Mouse (Mus musculus) right cerebral cortex, adult 2 months (tissue): ENCODE data around the gene Rmdn2.
A peak's percentile ranks its signal among the peaks of the same experiment; 100 is the strongest.

ENCODE experiments used
- DNase-seq, 2 experiments: peaks; one replicate each; pipeline ENCODE4 v3.0.0; 2021 to 2022; ENCODE audit warnings: low spot score in 2 of 2

The Rmdn2 gene

DNA sequence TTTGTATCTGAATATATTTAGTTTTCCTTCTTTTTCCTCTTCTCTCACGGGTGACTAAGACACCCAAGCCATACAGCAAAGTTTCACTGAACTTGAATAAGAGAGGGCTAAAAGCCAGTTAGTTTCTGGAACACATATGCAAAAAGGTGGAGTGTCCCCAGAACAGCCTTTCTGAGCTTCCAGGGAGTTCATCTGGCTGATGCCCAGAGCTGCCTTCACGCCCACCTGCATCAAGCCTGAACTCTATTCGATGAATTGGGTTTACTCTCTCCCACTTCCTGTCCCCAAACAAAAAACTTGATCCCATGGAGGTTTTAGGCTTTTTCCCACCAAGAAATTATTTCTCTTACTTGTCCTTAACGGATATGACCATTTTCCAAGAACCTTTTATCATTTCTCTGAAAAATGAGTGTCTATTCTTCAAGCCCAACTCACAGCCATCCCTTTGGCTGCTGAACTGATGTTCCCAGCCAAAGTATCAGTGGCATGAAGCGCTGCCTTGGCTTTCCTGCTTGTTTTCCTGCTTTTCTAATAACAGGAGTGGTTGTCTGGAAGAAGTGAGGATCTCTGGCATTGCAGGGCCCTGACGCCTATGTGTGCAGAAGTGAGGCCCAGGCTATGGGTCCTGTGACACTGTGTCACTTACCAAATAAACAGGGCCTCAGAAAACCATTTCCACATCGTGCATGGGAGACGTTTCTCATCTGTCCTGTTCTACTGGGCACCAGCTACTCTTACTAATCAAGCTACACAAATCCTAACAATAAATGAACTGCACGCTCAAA, 94.2 kb downstream of the Rmdn2 start:
- DNase-seq, result no peak

DNA sequence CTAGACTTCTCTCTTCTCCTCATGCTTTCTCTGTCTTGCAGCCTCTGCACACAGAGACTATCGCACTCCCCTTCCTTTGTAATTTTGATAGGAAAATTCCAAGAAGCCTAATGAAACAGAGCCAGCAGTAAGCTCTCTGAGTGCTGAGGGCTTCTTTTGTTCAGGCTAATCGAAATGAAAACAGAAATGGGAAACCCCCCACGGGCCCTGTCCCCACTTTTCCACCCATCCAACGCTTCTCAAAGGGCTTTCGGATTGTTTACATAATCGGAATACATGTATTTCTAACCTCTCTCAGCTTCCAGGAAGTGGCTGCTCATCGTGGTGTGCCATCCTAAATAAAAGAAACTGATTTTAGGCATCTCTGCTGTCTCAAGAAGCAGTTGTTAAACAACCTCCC, 96.5 kb downstream of the Rmdn2 start:
- DNase-seq, result no peak

DNA sequence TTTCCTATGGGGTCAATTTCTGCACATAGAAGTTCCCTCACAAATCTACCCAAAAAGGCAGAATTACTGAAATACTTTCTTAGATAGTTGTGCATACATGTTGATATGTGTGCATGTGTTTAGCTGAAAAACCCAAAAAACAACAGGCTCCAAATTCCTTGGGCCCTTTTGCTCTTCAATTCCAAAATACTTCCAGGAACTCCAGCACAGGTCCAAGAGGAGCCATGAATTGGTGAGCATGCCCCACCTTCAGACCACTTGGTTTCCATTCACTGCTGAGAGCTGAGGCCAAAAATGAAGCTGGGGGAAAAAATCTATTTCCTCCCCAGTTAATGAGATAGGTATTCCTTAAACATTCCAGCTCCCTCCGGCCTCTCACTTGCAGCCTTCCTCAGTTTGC, 98.1 kb downstream of the Rmdn2 start:
- DNase-seq, result no peak

DNA sequence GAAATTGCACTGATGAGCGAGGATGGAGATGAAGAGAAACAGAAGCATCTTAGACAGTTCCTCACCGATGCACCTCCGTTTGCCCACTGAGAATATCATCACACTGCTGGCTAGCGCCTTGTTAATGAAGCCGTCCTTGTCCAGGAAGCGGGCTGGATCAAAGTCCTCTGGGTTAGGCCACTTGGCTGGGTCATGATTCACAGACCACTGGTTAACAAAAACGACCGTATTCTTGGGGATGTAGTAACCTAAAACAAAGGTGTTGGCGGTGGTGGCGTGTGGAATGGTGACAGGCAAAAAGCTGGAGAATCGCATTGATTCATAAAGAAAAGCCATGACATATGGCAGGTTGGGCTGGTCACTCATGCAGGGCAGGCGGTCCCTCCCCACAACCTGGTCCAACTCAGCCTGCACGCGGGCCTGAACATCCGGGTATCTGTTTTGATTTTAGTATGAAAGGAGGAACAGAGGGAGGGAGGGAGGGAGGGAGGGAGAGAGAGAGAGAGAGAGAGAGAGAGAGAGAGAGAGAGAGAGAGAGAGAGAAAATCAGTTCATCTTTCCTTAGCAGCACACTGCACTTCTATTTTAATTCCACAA, 98.7 kb downstream of the Rmdn2 start:
- DNase-seq, result no peak

DNA sequence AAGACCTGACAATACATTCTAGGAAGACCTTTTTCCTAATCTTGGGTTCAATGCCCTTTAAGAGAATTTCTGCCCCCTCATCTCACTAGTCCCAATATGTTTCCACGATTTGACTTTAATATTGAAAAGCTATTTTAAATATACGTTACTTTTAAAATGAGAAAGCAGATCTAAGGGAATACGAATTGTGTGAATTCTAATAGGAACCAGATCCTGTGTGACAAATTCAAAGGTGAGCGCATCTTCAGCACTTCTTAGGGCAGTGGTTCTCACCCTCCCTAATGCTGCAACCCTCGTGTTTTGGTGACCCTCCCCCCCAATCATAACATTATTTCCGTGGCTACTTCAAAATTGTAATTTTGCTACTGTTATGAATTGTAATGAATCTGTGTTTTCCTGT, 100.3 kb downstream of the Rmdn2 start:
- DNase-seq, result no peak

DNA sequence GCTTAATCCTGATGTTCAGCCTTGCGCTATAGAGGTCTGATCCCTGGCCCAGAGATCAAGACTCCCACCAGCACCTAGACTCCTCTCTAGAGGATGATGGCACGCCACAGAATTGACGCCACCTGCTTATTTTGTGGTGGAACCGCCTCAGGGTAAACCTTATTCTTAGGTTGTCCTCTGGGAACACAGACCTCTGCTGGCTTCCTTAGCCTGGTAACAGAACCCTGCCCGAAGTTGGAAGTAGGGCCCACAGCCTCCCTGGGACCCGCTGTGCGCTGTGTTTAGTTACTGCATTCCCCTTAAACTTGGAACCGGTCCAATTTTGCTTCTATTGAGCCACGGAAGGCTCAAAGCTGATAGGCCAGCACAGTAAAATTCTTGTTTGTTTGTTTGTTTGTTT, 100.9 kb downstream of the Rmdn2 start:
- DNase-seq, result no peak

DNA sequence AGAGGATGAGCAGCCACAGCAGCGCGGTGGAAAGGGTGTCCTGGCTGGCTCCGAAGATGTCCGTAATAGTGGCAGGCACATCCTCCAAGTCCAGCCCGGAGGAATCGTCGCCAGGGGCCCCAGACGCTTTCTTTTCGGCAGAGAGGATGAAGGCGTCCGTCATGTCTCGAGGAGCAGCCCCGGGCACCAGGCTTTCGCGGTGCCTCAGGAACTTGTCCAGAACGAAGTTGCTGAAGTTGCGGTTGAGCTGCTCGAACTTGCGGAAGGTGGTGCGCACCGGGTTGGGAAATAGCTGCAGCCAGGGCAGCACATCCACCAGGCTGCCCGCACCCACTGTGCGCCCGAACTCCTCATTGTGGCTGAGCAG, 101.6 kb downstream of the Rmdn2 start:
- no peak for DNase-seq

DNA sequence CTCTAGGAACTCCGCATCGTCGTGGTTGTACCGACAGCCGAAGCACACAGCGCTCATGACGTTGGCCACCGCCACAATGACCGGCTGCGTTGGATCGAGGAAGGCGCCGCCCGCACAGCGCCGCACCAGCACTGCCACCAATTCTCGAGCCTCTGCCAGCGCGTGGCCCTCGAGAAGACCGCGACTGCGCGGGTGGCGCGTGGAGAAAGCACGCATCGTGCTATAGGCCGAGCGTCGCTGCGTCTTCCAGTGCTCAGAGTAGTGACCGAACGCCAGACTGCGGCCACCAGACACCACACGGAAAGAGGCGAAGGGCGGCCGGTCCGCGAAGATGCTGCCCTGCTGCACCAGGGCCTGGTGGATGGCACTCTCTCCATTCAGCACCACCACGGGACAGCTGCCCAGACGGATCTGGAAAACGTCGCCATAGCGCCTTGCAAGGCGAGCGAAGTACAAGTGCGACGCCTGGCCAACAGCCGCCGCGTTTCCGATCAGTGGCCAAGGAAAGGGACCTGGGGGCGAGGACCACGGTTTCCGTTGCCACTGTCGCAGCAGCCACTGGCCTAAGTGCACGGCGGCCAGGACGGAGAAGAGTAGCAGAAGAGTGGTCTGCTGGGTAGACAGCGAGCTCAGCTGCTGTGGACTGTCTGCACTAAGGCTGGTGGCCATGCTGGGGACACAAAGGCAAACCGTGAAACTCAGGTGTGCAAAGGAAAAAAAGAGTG, 102.1 kb downstream of the Rmdn2 start:
- peak; percentile 21 to 22 for DNase-seq

DNA sequence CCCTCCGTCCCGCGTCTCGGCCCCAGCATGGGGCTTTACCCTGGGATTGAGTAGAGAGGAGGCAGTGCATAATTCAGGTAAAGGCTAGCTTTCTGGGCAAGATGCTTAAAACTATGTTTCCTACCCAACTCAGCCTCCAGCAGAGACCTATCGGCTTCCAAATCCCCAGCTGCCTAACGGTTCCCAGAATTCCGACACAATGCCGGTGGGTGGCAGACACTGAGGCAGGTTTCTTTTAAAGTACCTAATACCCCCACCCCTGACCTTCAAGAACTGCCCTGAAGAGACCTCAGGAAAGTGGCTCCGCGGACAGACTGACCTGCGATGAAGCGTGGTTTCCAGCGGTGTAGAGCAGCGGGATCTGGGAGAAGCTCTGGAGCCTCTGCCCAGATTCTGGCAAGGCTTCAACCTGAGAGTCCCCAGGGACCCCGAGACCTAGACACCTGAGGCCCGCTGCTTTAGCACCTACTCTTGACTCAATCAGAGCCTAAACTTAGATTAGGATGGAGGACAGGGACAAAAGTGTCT, 102.8 kb downstream of the Rmdn2 start:
- DNase-seq, result no peak

DNA sequence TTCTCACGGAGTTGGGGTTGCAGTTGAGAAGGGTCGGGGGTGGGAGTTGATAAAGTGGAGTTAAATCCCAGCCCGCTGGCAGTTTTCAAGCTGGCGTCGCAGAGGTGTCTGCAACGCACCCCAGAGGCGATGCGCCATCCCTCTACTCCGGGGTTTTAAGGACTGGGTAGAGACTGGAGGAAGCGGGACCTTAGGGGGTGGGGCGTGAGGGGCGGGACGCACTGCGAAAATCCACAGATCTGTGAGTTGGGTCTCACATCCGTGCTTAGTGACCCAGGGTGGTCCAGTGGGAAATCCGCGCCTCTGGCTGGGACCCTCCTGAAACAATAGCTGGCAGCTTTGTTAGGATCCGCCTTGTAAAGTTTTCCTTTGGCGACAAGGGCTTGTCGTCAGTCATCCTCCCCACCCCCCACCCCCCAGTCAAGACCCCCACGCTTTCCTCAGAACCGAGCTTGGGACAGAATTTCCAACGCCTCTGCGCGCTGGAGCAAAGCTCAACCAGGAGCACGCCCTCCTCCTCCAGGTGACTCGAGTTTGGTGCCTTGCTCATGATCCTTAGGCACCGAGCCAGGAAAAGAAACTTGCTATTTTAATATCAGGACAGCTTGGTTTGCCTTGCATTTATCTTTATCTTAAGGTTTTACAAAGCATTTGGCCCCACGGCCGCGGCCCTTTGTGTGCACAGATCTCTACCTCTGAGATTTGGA, 103.4 kb downstream of the Rmdn2 start, which contains the start of gene Cyp1b1:
Cyp1b1 (minus strand) TSS at position 131 of the 707 bp plus-strand sequence.
- DNase-seq, result no peak

DNA sequence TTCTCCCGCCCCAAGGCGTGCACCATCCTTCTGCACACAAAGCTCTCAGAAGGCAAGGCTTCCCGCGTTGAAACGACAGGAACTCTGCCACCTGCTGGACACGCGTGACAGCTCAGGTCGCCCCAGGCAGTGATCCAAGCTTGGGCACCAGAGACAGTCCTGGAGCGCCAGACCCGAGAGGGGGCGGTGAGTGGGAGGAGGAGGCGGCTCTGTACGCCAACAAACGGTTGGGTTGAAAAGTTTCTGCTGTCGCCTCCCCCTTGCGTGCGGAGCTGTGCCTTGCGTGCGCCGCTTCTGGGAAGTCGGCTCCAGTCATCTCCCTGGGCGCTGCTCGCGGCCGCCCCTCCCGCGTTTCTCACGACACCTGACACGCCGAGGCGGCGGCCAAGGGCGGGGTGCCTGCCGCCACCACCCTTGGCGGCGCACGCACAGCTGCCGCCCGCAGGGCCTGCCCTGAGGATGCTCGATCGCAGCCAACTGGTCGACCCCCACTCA, 104.0 kb downstream of the Rmdn2 start:
- peak; percentile 87 to 89 for DNase-seq

DNA sequence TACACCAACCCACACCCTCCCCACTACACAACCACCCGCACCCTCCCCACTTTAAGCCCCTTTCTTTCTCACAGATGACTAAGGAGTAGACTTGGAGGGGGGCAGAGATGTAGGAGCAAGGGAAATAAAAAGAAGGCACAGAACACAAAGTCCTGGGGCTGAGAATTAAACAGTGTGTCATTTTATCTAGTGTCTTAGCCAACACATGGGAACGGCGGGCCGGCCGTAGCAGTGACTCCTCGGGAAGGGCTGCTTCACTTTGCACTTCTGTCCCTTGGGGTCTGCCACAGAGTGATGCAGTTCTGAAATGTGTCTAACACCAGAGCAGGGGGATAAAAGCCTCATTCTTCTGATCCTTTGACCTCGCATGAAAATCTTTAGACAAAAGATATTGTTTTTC, 109.0 kb downstream of the Rmdn2 start:
- DNase-seq, result no peak

DNA sequence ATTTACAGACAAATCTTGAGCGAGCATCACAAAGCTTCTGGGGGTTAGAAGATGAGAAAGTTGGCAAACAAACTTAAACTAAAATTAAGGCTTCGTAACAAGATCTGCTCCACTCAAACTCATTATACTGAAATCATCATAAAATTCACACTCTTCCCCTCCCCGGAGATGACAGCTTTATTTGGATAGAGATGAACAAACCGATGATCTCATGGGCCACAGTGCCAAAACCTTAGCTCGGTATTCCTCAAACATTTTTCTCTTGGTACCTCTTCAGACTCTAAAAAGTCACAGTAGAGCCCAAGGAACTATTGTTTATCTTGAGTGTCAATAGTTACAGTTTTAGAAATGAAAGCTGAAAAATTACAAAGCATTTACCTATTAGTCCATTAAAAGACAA, 115.0 kb downstream of the Rmdn2 start:
- no peak for DNase-seq

DNA sequence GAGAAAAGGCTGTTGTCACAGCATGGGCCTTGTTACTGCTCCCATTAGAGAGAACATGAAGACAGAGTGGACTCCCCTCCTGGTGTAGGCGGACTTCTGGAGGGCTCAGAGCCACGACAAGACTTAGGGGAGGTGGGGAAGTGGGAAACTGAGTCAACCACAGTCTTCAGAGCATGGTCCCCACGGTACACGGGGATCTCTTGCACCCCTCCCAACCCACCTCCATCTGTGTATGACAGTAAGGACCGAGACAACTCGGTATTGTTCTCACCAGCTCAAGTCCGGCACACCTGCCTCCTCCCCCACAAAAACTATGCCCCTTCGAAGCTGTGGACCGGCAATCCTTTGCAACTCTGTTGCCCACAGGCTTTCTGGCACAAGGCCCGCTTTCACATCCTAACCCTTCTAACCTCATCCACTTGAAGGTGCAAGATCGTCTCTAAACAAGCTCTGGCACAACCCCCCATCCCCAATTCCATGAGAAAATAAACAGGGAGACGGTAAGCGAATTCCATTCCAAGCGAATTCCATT, 116.5 kb downstream of the Rmdn2 start:
- DNase-seq, result no peak

DNA sequence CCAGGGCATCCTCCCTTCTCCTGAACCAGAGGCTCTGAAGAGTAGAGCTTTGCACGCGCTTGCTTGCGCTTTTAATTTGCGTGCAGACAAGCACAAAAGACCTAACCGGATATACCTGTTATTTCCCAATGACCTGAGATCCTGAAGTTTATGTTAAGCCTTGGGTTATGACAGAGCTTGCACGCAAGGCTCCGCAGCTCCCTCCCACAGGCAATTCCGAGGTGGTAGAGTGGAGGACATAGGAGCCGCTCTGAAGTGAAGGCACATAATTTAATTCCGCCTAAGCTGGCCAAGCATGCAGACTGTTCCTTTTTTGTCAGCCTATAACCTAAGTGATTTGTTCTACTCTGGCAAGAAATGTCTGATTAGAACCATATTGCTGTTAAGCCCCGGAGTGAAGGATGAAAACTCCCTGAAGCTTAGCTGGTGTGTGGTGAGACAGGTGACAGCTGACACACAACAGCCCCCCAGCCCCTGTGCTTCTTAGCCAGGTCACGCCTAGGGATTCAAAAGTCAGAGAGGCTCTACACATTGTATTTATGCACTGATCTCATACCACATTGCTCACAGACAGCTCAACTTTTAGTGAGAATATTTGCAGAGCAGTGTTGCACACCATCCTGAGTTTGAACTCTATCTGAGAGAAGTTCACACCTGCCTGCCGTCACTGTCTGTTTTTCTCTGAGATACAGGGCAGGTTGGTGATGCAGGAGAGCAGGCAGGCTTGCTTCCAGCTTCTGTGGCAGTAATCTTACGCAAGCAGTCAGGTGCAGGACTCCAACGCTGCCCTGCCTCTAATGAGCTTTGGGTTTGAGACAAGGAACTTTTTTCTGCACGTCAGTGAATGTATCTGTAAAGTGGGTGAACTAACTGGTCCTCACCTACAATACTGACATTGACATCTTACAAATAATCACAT, 117.2 kb downstream of the Rmdn2 start:
- no peak for DNase-seq

DNA sequence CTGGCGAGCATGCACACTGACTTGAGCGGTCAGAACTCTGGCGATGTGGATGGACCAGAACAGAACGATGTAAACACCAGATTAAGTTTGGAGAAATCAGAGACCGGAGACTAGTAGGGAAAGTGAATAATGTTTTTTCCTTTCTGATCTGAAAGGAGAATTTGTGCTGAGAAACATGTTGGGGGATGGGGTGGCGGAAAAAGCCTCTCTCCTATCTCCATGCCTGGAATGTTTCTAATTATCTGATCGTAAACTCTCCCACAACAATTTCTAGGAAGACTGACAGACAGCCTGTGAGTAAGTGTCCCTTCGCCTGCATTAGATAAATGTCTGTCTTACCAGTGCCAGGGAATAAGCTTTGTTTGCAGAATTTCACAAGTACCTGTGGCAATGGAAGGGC, 119.3 kb downstream of the Rmdn2 start:
- no peak for DNase-seq

DNA sequence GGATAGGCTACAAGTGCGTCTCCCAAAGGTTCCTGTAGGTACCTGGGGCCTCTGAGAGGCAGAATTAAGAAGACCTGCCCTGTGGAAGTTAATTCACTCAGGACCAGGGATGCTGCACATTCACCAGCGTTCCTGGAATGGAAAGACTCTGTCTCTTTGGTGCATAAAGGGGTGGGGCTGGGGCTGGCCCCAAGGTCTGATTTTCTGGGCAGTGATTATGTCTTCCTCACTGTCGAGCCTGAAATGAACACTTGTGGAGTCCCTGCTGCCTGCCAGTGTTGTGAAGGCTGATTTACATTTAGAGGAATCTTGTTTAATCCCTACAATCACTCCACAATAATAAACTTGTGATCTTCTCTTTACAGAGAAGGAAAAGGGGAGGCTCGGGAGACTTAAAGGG, 121.4 kb downstream of the Rmdn2 start:
- DNase-seq, result no peak

DNA sequence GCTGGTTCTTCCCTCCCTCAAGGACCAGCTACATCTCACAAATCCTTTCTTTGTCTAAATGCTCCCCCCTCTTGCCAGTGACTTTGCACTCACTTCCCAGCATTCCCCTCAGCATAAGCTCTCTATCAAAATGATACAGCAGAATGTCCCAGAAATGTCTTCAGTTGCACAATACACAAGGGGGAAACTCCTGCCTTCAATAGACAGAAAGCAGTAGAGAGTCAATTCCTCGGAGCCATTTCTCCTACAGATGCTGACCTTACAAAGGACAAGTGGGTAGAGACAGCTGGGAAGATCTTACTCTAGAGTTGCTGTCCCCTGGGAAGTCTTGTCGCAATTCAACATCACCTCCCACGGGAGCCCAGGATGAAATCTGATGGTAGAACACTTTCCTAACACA, 125.9 kb downstream of the Rmdn2 start:
- DNase-seq, result no peak

DNA sequence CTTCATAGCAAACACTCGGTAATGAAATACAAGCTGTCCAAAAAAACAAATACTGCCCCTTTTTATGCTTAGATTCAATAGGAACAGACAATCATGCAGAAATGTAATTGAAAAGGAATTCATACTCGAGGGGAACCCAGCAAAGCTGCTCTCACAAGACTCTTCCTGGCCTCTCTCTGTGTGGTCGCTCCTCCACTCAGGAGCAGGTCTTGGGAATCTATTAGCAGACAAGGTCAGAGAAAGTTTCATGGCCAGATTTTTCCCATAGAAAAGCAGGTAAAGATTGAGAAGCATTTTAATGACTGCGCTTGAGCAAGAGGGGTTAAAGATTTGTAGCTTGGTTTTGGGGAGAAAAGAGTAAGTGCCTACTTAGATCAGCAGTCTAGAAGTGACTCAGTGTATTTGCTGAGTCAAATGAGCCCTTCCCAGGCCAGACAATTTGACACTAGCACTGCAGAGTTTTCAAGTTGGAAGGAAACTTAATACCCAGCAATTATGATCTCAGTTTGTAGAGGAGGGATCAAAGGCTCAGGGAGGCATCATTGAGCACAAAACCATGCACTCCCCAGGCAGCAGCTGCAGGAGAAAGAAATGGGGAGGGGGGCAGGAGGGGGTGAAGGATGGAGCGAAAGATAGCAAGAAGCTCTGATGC, 127.3 kb downstream of the Rmdn2 start:
- DNase-seq, result no peak

DNA sequence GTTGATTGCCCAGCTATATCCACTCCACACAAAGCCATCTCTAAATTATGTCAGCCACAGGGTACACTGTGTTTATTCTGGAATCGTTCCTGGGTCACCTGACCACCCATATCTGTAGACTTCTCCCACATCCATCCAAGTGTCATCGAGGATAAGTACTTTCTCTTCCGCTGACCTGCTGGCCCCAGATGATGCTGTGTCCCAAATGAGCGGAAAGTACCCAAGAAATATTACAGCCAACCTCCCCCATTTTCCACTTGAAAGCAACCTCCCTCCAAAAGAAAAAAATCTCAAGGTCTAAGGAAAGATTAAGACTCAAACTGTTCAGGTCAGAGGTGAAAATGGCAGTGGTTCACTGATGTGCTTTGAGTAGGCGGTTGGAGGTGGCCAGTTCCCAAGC, 131.0 kb downstream of the Rmdn2 start:
- DNase-seq, result no peak
